Comparison of ENCODE assay signal across 12 mouse cellular contexts in the genomic region with DNA sequence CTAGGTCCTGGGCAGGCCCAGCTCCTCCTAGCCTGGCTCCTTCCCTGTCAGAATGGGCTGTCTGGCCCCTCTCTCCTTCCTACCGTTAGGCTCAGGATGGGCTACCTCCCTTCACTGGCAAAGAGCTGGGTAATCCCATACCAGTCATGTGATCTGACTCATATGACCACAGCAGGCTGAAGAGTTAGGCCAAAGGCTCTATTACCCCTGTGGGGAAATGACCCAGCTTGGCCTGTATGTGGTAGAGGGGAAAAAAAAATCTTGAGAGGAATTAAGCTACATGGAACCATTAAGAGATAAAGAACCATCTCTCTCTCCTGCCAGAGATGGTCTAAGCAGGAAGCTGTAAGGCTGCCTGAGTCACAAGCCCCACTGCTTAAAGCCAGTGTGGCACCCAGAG.
DNase-seq lines count a peak whose midpoint lies in the region; ATAC-seq lines count a peak whose summit lies in the region.
"Had no signal": no experiment of that assay in that cellular context is flagged by ENCODE, and none has a peak within 500 bp of the region (broad histone marks: within the 10 kb centered on the region; RNA-seq: fewer than 3 reads in every experiment).

No protein-coding gene starts in this region.

- peaks cover 10% of the 10 kb centered on the region; the same call in 1 of the 2 replicates for H3K36me3 ChIP-seq in forebrain, embryonic 10.5 days (replicated peaks)
- no peaks in the 10 kb centered on the region for H3K36me3 ChIP-seq in forebrain, embryonic 11.5 days (ENCODE audit: control insufficient read depth, insufficient read depth, low read length)
- H3K36me3 ChIP-seq: limb, embryonic 13.5 days had no signal

- no peaks in the 10 kb centered on the region for H3K27me3 ChIP-seq in forebrain, embryonic 10.5 days (ENCODE audit: poor library complexity, severe bottlenecking)
- no peaks in the 10 kb centered on the region for H3K27me3 ChIP-seq in forebrain, embryonic 11.5 days (ENCODE audit: control insufficient read depth, insufficient read depth, low read length)
- H3K27me3 ChIP-seq: limb, embryonic 13.5 days had no signal

- no peak overlapping the region for H3K4me3 ChIP-seq in forebrain, embryonic 10.5 days
- no peak overlapping the region for H3K4me3 ChIP-seq in forebrain, embryonic 11.5 days (ENCODE audit: low read depth, low read length)
- H3K4me3 ChIP-seq: limb, embryonic 13.5 days had no signal

- no peaks in the 10 kb centered on the region for H3K9me3 ChIP-seq in forebrain, embryonic 10.5 days
- H3K9me3 ChIP-seq in forebrain, embryonic 11.5 days (ENCODE audit: control insufficient read depth, low read length), result no peaks in the 10 kb centered on the region
- H3K9me3 ChIP-seq: limb, embryonic 13.5 days had no signal

- H3K4me1 ChIP-seq in forebrain, embryonic 10.5 days, result peaks cover 70% of the 10 kb centered on the region
- peaks cover 7% of the 10 kb centered on the region; the same call in 1 of the 2 replicates for H3K4me1 ChIP-seq in forebrain, embryonic 11.5 days (replicated peaks; ENCODE audit: control insufficient read depth, insufficient read depth, low read length)

- H3K27ac ChIP-seq in forebrain, embryonic 10.5 days, result peak overlapping the region; percentile 9; the same call in 1 of the 2 replicates
- no peak overlapping the region for H3K27ac ChIP-seq in forebrain, embryonic 11.5 days (ENCODE audit: low read depth, low read length)
- H3K27ac ChIP-seq: limb, embryonic 13.5 days had no signal

- WGBS in forebrain, embryonic 10.5 days, result 44% methylated on average over 1 of the region's 1 CpGs
- WGBS in forebrain, embryonic 11.5 days, result 23% methylated on average over 1 of the region's 1 CpGs

- ATAC-seq in forebrain, embryonic 11.5 days (replicated peaks; ENCODE audit: low FRiP score), result no peak
- ATAC-seq: forebrain, embryonic 14.5 days had no signal

- H3K4me2 ChIP-seq in forebrain, embryonic 11.5 days (ENCODE audit: low read depth, low read length, severe bottlenecking), result no peak overlapping the region
- H3K4me2 ChIP-seq: limb, embryonic 13.5 days had no signal

- H3K9ac ChIP-seq in forebrain, embryonic 11.5 days (ENCODE audit: low read length), result no peak overlapping the region
- H3K9ac ChIP-seq: limb, embryonic 13.5 days had no signal

- DNase-seq in forebrain, embryonic 10.5 days (ENCODE audit: extremely low spot score, low spot score), result no peak
- DNase-seq in forebrain, embryonic 11.5 days (ENCODE audit: low spot score), result no peak
- peak; percentile 25 for DNase-seq in lung, postnatal 36 days
- DNase-seq in lung, adult 18-20 months, result no peak
- DNase-seq in MN1 (ENCODE audit: low spot score), result peak; percentile 20
- peak; percentile 47 to 50 for DNase-seq in kidney, postnatal 36 days
- no peak for DNase-seq in embryo, embryonic 9.5 days (ENCODE audit: extremely low spot score)
- no peak for DNase-seq in c-Kit-positive CD71-positive TER-119-positive erythroid progenitor cells, embryonic 14.5 days (ENCODE audit: low spot score)
- DNase-seq: cerebellum, adult 2 months; heart, postnatal 14 days had no signal

Comparison
In these comparisons a context has a peak if more than half of its experiments do, and no peak if none do; other contexts are left out.
1. DNase-seq: peak in lung, postnatal 36 days (single experiment), MN1 (single experiment) and kidney, postnatal 36 days (2 of 2); none in forebrain, embryonic 10.5 days (single experiment), forebrain, embryonic 11.5 days (single experiment), lung, adult 18-20 months (0 of 2), embryo, embryonic 9.5 days (single experiment) and c-Kit-positive CD71-positive TER-119-positive erythroid progenitor cells, embryonic 14.5 days (single experiment).